Mouse (Mus musculus) lung, postnatal 14 days (tissue): ENCODE results near the gene Fgf3.
A peak's percentile ranks its signal among the peaks of the same experiment; 100 is the strongest.
"Not testable (repeated sequence)": the region's sequence is repeated elsewhere in the genome, so short reads cannot be mapped to it uniquely, and the experiment has no call there.

Experiments
- DNase-seq: peaks from one replicate; pipeline ENCODE4 v3.0.0; 2021

Gene Fgf3

DNA sequence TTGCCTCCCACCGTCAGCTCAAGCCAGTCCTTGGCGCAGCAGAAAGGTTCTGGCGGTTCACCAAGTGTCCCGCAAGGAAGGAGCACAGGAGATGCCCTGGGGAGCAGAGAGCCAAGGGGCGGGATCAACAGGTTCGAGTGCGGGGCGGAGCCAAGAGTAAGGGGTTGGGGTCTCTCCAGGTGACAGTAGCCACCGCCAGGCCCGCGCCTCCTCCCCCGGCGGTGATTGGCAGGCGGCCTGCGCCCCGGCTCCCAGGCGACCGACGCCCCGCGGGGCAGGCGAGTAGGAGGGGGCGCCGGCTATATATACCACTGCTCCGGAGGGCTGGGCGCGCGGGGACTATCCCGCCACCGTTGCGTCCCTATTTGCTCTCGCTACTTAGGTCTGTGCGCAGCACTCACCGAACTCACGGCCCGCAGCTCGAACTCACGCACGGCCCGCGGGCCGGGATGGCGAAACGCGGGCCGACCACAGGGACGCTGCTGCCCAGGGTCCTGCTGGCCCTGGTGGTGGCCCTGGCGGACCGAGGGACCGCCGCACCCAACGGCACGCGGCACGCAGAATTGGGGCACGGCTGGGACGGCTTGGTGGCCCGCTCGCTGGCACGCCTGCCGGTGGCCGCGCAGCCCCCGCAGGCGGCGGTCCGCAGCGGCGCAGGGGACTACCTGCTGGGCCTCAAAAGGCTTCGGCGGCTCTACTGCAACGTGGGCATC, 23.3 kb downstream of the Fgf3 start:
- DNase-seq, result no peak

DNA sequence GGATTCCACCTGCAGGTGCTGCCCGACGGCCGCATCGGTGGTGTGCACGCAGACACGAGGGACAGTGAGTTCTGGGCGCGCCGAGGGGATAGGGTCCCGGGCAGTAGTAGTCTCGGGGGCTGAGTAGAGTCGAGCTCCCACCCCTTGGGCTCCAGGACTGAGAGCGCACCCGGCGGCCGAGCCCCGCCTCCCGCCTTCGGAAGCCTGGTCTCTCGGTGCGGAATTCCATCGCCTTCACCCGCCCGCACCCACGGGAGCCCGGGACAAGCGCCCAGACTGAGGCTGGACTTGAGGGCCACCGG, 23.8 kb downstream of the Fgf3 start:
- peak; percentile 7 for DNase-seq

GRCm38 (mm10) chr7:144862126-144862525, 24.2 kb downstream of the Fgf3 start:
- no peak for DNase-seq

DNA sequence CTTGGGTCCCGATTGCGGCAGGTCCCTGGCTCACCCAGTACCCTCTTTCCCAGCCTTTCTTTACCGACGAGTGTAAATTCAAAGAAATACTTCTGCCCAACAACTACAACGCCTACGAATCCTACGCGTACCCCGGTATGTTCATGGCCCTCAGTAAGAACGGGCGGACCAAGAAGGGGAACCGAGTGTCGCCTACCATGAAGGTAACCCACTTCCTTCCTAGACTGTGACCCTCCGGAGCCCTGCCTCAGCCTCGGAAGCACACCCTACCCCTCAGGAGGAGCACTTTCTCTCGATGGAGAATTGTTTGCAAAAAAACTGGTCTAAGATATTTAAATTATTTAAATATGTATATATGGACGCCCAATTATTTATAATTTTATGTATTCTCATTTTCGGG, 24.8 kb downstream of the Fgf3 start:
- no peak for DNase-seq

DNA sequence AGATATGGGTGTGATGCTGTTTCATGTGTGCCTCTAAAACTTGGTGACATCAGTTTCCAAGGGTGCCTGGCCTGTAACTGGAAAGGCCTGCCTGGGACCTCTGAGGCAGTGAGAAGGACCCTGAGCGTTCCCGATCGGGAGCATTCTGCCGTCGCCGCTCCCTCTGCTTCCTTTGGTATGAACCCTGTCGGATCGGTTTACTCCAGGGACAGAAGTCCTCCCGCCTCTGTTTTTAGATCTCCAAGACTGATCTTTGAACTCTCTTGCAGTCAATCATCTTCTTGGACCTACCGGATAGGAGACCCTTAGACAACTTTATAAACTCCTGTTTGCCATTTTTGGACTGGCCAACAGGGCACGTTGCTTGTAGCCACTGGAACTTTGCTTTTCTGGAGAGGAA, 25.3 kb downstream of the Fgf3 start:
- DNase-seq, result no peak

- DNase-seq, result no peak
Observed at GRCm38 (mm10) chr7:144864160-144864670, 26.3 kb downstream of the Fgf3 start.

GRCm38 (mm10) chr7:144867161-144867560, 29.3 kb downstream of the Fgf3 start:
- DNase-seq, result no peak

DNA sequence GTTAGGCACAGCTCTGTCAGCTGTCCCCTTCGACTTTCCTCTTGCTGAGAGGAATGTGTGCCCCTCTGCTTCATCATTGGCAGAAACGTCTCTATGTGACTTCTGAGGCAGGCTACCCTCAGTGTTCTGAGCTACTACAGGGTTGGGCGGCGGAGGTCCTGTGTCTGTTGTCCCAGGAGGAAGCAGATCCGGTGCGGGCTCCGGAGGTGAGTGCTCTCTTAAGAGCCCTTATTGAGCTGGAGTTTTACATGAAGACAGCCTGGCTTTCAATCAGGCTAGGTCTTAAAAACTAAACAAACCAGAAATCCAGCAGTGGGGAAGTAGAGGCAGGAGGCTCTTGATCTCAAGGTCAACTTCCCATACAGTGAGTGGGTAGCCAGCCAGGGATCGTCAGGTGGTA, 29.7 kb downstream of the Fgf3 start:
- DNase-seq, result no peak

DNA sequence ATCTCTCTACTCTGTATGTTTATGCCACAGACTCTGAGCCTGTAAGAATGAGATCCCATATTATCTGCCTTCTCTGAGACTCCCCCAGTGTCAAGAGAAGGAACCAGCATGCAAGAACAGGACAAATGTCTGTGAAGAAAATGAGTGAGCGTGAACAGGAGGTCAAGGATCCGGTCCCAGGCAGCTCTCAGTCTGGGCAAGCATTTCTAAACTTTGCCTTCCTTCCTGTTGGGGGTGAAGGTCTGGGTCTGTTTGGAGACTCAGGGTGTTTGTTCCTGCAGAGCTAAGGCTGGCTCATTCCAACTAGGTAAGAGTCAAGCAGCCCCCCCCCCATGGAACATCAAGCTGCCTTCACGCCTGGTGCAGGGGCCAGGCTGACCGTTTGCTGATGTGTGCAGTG, 34.5 kb downstream of the Fgf3 start:
- no peak for DNase-seq

- DNase-seq, result no peak
Observed at GRCm38 (mm10) chr7:144873160-144873559, 35.3 kb downstream of the Fgf3 start.

- no peak for DNase-seq
Observed at GRCm38 (mm10) chr7:144874226-144874625, 36.3 kb downstream of the Fgf3 start.

DNA sequence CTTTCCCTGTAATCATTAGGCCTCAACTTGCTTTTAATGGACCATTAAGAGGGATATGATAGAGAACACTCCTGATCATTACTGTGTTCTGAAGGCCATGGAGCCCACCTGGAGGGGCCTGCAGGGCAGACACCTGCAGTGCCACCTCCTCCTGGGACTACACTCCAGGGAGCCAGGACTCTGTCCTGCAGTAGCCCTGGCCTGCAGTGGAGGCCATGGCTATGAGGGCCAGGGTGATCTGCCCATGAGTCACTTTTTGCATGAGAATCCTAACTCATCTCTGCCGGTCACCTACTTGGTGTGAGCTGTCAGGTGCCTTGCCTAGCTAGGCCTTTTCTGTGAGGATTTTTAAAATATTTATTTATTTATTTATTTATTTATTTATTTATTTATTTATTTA, 40.5 kb downstream of the Fgf3 start:
- no peak for DNase-seq

DNA sequence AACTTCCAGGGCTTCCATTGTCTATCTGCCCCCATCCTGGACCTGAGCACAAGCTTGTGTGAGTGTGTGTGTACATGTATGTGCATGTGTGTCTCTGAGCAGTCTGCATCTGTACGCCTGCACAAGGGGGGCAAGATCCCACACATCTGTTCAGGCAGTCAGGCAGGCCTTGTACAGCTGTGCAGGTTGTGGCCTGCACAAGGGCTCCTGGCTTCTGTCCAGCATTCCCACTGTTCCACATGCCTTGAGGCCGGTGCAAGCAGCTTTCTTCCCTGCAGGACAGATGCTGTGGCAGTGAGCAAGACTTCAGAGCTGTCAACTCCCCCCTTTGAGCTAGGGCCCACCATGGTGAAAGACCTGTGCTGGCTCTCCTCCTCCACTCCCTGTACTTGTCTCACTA, 45.2 kb downstream of the Fgf3 start:
- no peak for DNase-seq

- DNase-seq, result no peak
Observed at GRCm38 (mm10) chr7:144887672-144888071, 49.8 kb downstream of the Fgf3 start.

DNA sequence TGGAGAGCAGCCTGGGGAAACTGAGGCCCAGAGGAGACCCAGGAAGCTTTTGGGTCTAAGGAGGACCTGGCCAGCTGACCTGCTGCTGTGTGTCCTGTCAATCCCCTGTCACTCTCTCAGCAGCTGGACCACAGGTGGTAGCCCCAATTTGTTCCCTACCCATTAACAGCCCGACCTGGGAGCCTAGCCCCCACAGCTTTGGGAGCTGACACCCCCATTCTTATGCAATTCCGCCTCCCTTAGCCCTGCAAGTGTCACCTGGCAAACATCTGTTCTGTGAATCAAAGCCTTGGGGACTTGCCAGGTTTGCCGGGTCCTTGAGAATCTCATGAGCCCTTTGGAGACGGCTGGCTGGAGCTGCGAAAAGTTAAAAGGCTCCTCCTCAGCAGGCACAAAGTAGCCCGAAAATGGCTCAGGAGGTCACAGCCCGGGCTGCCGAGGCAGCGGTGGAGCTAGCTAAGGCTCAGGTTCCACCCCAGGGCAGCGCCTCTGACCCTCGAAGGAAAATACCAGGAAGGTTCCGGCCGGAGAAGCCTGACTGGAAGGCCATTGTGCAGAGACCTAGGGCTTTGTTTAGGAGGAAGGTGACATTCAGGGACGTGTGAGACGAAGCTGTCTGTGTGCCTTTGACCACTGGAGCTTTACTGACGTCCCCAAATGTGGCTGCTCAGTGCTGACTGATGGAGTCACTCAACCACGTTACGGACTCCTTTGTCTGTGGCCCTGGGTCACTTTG, 50.8 kb downstream of the Fgf3 start:
- peak; percentile 41 for DNase-seq

DNA sequence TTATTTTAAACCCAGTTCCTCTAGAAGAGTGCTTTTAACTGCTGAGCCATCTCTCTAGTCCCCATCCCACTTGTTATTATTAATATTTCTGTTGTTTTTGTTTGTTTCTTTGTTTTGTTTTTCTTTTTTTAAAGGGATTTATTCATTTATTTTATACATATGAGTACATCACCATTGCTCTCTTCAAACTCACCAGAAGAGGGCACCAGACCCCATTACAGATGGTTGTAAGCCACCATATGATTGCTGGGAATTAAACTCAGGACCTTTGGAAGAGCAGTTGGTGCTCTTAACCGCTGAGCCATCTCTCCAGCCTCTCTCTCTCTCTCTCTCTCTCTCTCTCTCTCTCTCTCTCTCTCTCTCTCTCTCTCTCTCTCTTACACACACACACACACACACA, 52.8 kb downstream of the Fgf3 start:
- not testable (repeated sequence) for DNase-seq

- DNase-seq, result no peak
Observed at GRCm38 (mm10) chr7:144891863-144892262, 54.0 kb downstream of the Fgf3 start.

- DNase-seq, result no peak
Observed at GRCm38 (mm10) chr7:144892322-144892721, 54.4 kb downstream of the Fgf3 start.
